Mouse (Mus musculus) CH12.LX (cell line): ENCODE results near the gene Trmt10c. TPM values are rescaled to one million over a fixed set of nuclear protein-coding genes. Genes with fewer than 3 reads are reported as not detected.

ENCODE experiments used
- DNase-seq: peaks from one replicate; pipeline ENCODE4 v3.0.0-alpha.2; 2013; ENCODE audit errors: extremely low read depth
- H3K27ac ChIP-seq: 2 replicates; pipeline ENCODE4 v1.5.1; 2012; ENCODE audit warnings: low read depth, mild to moderate bottlenecking, control low read depth, moderate library complexity; ENCODE audit not compliant: insufficient read depth
- H3K27me3 ChIP-seq: replicated peaks from 2 replicates; pipeline ENCODE3; 2012; ENCODE audit warnings: inconsistent platforms
- H3K36me3 ChIP-seq, 2 experiments: replicated peaks in 1 of 2; 2 replicates each; pipeline versions ENCODE3 to v1.6.1; 2012; ENCODE audit warnings: inconsistent platforms in 1 of 2, low read length in 1 of 2, mild to moderate bottlenecking in 1 of 2, mixed read lengths in 1 of 2, moderate library complexity in 1 of 2; ENCODE audit not compliant: control insufficient read depth in 1 of 2, insufficient read depth in 1 of 2
- H3K4me1 ChIP-seq, 2 experiments: 2 replicates each; pipeline ENCODE4 v1.6.1; 2012; ENCODE audit warnings: inconsistent platforms in 1 of 2, moderate library complexity in 1 of 2; ENCODE audit not compliant: insufficient read depth in 2 of 2, control insufficient read depth in 1 of 2
- H3K4me2 ChIP-seq: 2 replicates; pipeline ENCODE4 v1.6.1; 2012; ENCODE audit warnings: low read depth, mild to moderate bottlenecking, control low read depth; ENCODE audit not compliant: poor library complexity, insufficient read depth, severe bottlenecking
- H3K4me3 ChIP-seq, 3 experiments: fragments of 150-350 bp in 1 of 3; sonication (generic) in 1 of 3; replicated peaks in 1 of 3; 2 replicates each; pipeline versions ENCODE3 to v1.5.1; 2011 to 2012; ENCODE audit warnings: low read depth in 2 of 3, low read length in 2 of 3, mild to moderate bottlenecking in 2 of 3, moderate library complexity in 2 of 3, control low read depth in 1 of 3, improper control_type of control experiment in 1 of 3, inconsistent platforms in 1 of 3, mixed read lengths in 1 of 3; ENCODE audit not compliant: poor library complexity in 1 of 3
- H3K79me2 ChIP-seq: replicated peaks from 2 replicates; pipeline ENCODE4 v1.6.1; 2012; ENCODE audit warnings: mild to moderate bottlenecking, moderate library complexity; ENCODE audit not compliant: control insufficient read depth, poor library complexity, insufficient read depth, severe bottlenecking; ENCODE audit errors: extremely low read depth
- H3K9ac ChIP-seq: 2 replicates; pipeline ENCODE4 v1.6.1; 2012; ENCODE audit warnings: low read depth, mild to moderate bottlenecking, control low read depth, moderate library complexity; ENCODE audit not compliant: insufficient read depth
- H3K9me3 ChIP-seq: replicated peaks from 2 replicates; pipeline ENCODE3; 2012; ENCODE audit warnings: low read length, inconsistent platforms, mixed read lengths
- BHLHE40 ChIP-seq: IDR thresholded peaks from 2 replicates; pipeline ENCODE4 v1.6.1; 2011; ENCODE audit warnings: mild to moderate bottlenecking, low read depth, low read length, improper control_type of control experiment
- CHD1 ChIP-seq: IDR thresholded peaks from 2 replicates; pipeline ENCODE4 v1.6.1; 2012; ENCODE audit warnings: low read depth, low read length, improper control_type of control experiment, inconsistent platforms
- CHD2 ChIP-seq: IDR thresholded peaks from 2 replicates; pipeline ENCODE4 v1.6.1; 2011; ENCODE audit warnings: low read length, improper control_type of control experiment
- E2F4 ChIP-seq: IDR thresholded peaks from 2 replicates; pipeline ENCODE4 v1.6.1; 2011; ENCODE audit warnings: low read depth, low read length, improper control_type of control experiment; ENCODE audit not compliant: insufficient replicate concordance
- ELF1 ChIP-seq: IDR thresholded peaks from 2 replicates; pipeline ENCODE4 v1.6.1; 2014; ENCODE audit warnings: low read depth, mild to moderate bottlenecking, inconsistent platforms, low read length, improper control_type of control experiment
- EP300 ChIP-seq: IDR thresholded peaks from 2 replicates; pipeline ENCODE4 v1.6.1; 2011; ENCODE audit warnings: low read length, improper control_type of control experiment
- ETS1 ChIP-seq: conservative IDR thresholded peaks from 2 replicates; pipeline ENCODE4 v1.6.1; 2012; ENCODE audit warnings: low read depth, mild to moderate bottlenecking, inconsistent platforms, low read length, improper control_type of control experiment, moderate library complexity
- GABPA ChIP-seq: IDR thresholded peaks from 2 replicates; pipeline ENCODE4 v1.6.1; 2012; ENCODE audit warnings: low read depth, low read length, improper control_type of control experiment, inconsistent platforms; ENCODE audit not compliant: insufficient replicate concordance
- HCFC1 ChIP-seq: IDR thresholded peaks from 2 replicates; pipeline ENCODE4 v1.6.1; 2012; ENCODE audit warnings: low read depth, mild to moderate bottlenecking, inconsistent platforms, low read length, improper control_type of control experiment
- JUN ChIP-seq: IDR thresholded peaks from 2 replicates; pipeline ENCODE4 v1.6.1; 2011; ENCODE audit warnings: low read depth, mild to moderate bottlenecking, low read length, improper control_type of control experiment, moderate library complexity; ENCODE audit not compliant: insufficient read depth
- KAT2A ChIP-seq: IDR thresholded peaks from 2 replicates; pipeline ENCODE4 v1.6.1; 2012; ENCODE audit warnings: low read length, improper control_type of control experiment, inconsistent platforms; ENCODE audit not compliant: insufficient replicate concordance
- MAFK ChIP-seq: IDR thresholded peaks from 2 replicates; pipeline ENCODE4 v1.6.1; 2011; ENCODE audit warnings: low read length, improper control_type of control experiment; ENCODE audit not compliant: insufficient replicate concordance
- MAX ChIP-seq: IDR thresholded peaks from 2 replicates; pipeline ENCODE4 v1.6.1; 2011; ENCODE audit warnings: low read length, improper control_type of control experiment
- MAZ ChIP-seq: IDR thresholded peaks from 2 replicates; pipeline ENCODE4 v1.6.1; 2012; ENCODE audit warnings: low read depth, mild to moderate bottlenecking, inconsistent platforms, low read length, improper control_type of control experiment, moderate library complexity
- MEF2A ChIP-seq: IDR thresholded peaks from 2 replicates; pipeline ENCODE4 v1.6.1; 2014; ENCODE audit warnings: low read depth, mild to moderate bottlenecking, inconsistent platforms, low read length, improper control_type of control experiment, borderline replicate concordance
- NELFE ChIP-seq: IDR thresholded peaks from 2 replicates; pipeline ENCODE4 v1.6.1; 2011; ENCODE audit warnings: low read depth, low read length, improper control_type of control experiment
- NRF1 ChIP-seq: IDR thresholded peaks from 2 replicates; pipeline ENCODE4 v1.6.1; 2014; ENCODE audit warnings: low read depth, mild to moderate bottlenecking, inconsistent platforms, low read length, improper control_type of control experiment, moderate library complexity
- PAX5 ChIP-seq: IDR thresholded peaks from 2 replicates; pipeline ENCODE4 v1.6.1; 2012; ENCODE audit warnings: low read length, inconsistent platforms, mixed read lengths
- POLR2A ChIP-seq: IDR thresholded peaks from 2 replicates; pipeline ENCODE4 v1.6.1; 2011; ENCODE audit warnings: low read depth, mild to moderate bottlenecking, improper control_type of control experiment, low read length
- POLR2AphosphoS2 ChIP-seq: IDR thresholded peaks from 2 replicates; pipeline ENCODE4 v1.6.1; 2011; ENCODE audit warnings: low read depth, low read length, improper control_type of control experiment
- RAD21 ChIP-seq: IDR thresholded peaks from 2 replicates; pipeline ENCODE4 v1.6.1; 2011; ENCODE audit warnings: low read depth, mild to moderate bottlenecking, low read length, improper control_type of control experiment, moderate library complexity
- RCOR1 ChIP-seq: conservative IDR thresholded peaks from 2 replicates; pipeline ENCODE4 v1.6.1; 2012; ENCODE audit warnings: low read depth, mild to moderate bottlenecking, inconsistent platforms, low read length, improper control_type of control experiment
- SIN3A ChIP-seq: IDR thresholded peaks from 2 replicates; pipeline ENCODE4 v1.6.1; 2012; ENCODE audit warnings: low read length, improper control_type of control experiment, inconsistent platforms
- SMC3 ChIP-seq: IDR thresholded peaks from 2 replicates; pipeline ENCODE4 v1.6.1; 2011; ENCODE audit warnings: low read depth, low read length, improper control_type of control experiment
- TBP ChIP-seq: conservative IDR thresholded peaks from 2 replicates; pipeline ENCODE4 v1.6.1; 2011; ENCODE audit warnings: low read depth, low read length, improper control_type of control experiment
- UBTF ChIP-seq: IDR thresholded peaks from 2 replicates; pipeline ENCODE4 v1.6.1; 2012; ENCODE audit warnings: low read depth, mild to moderate bottlenecking, inconsistent platforms, low read length, improper control_type of control experiment, moderate library complexity
- USF1 ChIP-seq: IDR thresholded peaks from 2 replicates; pipeline ENCODE4 v1.6.1; 2014; ENCODE audit warnings: low read depth, mild to moderate bottlenecking, inconsistent platforms, low read length, improper control_type of control experiment
- ZC3H11A ChIP-seq: IDR thresholded peaks from 2 replicates; pipeline ENCODE4 v1.6.1; 2012; ENCODE audit warnings: low read depth, mild to moderate bottlenecking, inconsistent platforms, low read length, improper control_type of control experiment
- ZMIZ1 ChIP-seq: IDR thresholded peaks from 2 replicates; pipeline ENCODE4 v1.6.1; 2012; ENCODE audit warnings: low read depth, mild to moderate bottlenecking, inconsistent platforms, low read length, improper control_type of control experiment
- ZNF384 ChIP-seq: IDR thresholded peaks from 2 replicates; pipeline ENCODE4 v1.6.1; 2012; ENCODE audit warnings: low read depth, low read length, improper control_type of control experiment, inconsistent platforms
- dilution Hi-C: fragments of 300-500 bp; cut with MboI; formaldehyde crosslinking; loops from 2 replicates; pipeline ENCODE4 v1.14.3; 2020; ENCODE audit warnings: low sequenced_read_pairs; ENCODE audit not compliant: extremely low pct_unique_long_range_greater_than_20kb, extremely low pct_ligation_motif_present
- in situ Hi-C: fragments of 300-500 bp; cut with MboI; formaldehyde crosslinking; loops from 3 replicates; pipeline ENCODE4 v1.14.3; 2019; ENCODE audit warnings: low sequenced_read_pairs, low pct_ligation_motif_present, low pct_unique_long_range_greater_than_20kb, mixed read lengths
- polyA plus RNA-seq: library from polyadenylated mRNA; unstranded; fragments of >175 nt; gene quantifications from 2 replicates; pipeline ENCODE4 v1.2.1, GENCODE M21; 2012; ENCODE audit warnings: low read depth; ENCODE audit not compliant: insufficient read length
- total RNA-seq, 2 experiments: library from RNA; depleted of rRNA; stranded (reverse); fragments of 300-350 nt in 1 of 2; fragments of >200 nt in 1 of 2; gene quantifications; 2 replicates each; pipeline ENCODE4 v1.2.3; 2012 to 2014

Trmt10c gene
- total and polyA plus RNA-seq, 3 experiments, result 23.4 to 63.5 (median 26.6) TPM

- no peak; the same call in 1 of the 2 replicates for TF ChIP-seq ETS1
- no peak; the same call in 1 of the 2 replicates for TF ChIP-seq NELFE
- TF ChIP-seq POLR2AphosphoS2, result peak; percentile 48; the same call in 1 of the 2 replicates
- TF ChIP-seq HCFC1, result peak; percentile 83
- TF ChIP-seq CHD2, result peak; percentile 90
- TF ChIP-seq JUN, result no peak
- TF ChIP-seq ZMIZ1, result no peak
- TF ChIP-seq SIN3A, result peak; percentile 81
- TF ChIP-seq BHLHE40, result no peak; the same call in 1 of the 2 replicates
- peak; percentile 93 for TF ChIP-seq ELF1
- TF ChIP-seq ZC3H11A, result no peak
- TF ChIP-seq POLR2A, result peak; percentile 70
- no peak; the same call in 1 of the 2 replicates for TF ChIP-seq MAX
- peak; percentile 81 for TF ChIP-seq NRF1
- TF ChIP-seq ZNF384, result no peak
- TF ChIP-seq KAT2A, result no peak
- no peak for TF ChIP-seq RCOR1
- no peak for TF ChIP-seq USF1
- TF ChIP-seq CHD1, result no peak
- TF ChIP-seq MAZ, result peak; percentile 99
- TF ChIP-seq MAFK, result peak; percentile 13; the same call in 1 of the 2 replicates
- TF ChIP-seq PAX5, result no peak
- TF ChIP-seq TBP, result peak; percentile 63; the same call in 1 of the 2 replicates
Observed at GRCm38 (mm10) chr16:56075222-56076111, 37.8 kb upstream of the Trmt10c start (continued).

GRCm38 (mm10) chr16:56074565-56074964 lies 36.9 kb upstream of the Trmt10c start:
- peak overlapping the region; percentile 45; the same call in 1 of the 2 replicates for H3K4me2 ChIP-seq
- peaks cover 3 to 24% of the 10 kb centered on the region in 2 experiments; a peak in 3 of 4 replicates for H3K4me1 ChIP-seq
- dilution Hi-C loops, result no loop called here
- peak overlapping the region; percentile 64; the same call in 1 of the 2 replicates for H3K9ac ChIP-seq
- no peak for DNase-seq
- H3K36me3 ChIP-seq, result peaks cover 0 to 12% of the 10 kb centered on the region in 2 experiments
- H3K27me3 ChIP-seq, result no peaks in the 10 kb centered on the region
- H3K9me3 ChIP-seq, result no peaks in the 10 kb centered on the region
- TF ChIP-seq SMC3 (no peak), EP300 (no peak), E2F4 (no peak), ETS1 (no peak), UBTF (no peak), POLR2A (no peak), RCOR1 (no peak), BHLHE40 (no peak), MAFK (no peak), POLR2AphosphoS2 (no peak), MAZ (no peak), GABPA (no peak), SIN3A (no peak), JUN (no peak), USF1 (no peak), ZNF384 (no peak), PAX5 (no peak), RAD21 (no peak), KAT2A (no peak), MEF2A (no peak)
- TF ChIP-seq, all 38 proteins: peak for 0
- no peak overlapping the region for H3K27ac ChIP-seq
- no peak overlapping the region for H3K4me3 ChIP-seq
- H3K79me2 ChIP-seq, result peaks cover 4% of the 10 kb centered on the region
- in situ Hi-C loops, result no loop called here
